Mouse (Mus musculus): Measurements from ENCODE around the gene Usp25. TPM values are rescaled to one million over a fixed set of nuclear protein-coding genes. Genes with fewer than 3 reads are reported as not detected.

Gene Usp25
- 29.7 and 35.5 TPM in 2 replicates for polyA plus RNA-seq (2012; rRNA removed)

- H3K4me3 ChIP-seq (ENCODE audit: control insufficient read depth, insufficient read depth, low read length), result peak within 1 kb of the TSS; percentile 85
- peak within 1 kb of the TSS; percentile 35; the same call in 1 of the 2 replicates for H3K27ac ChIP-seq (ENCODE audit: control insufficient read depth, insufficient read depth, low read length)
- peaks cover 14% of the 10 kb centered on the region for H3K4me1 ChIP-seq (replicated peaks; ENCODE audit: control insufficient read depth, insufficient read depth, low read length)
- TF ChIP-seq POLR2A (IDR thresholded peaks at IDR 0.05; ENCODE audit: control insufficient read depth, extremely low read depth, insufficient read depth, low read length, poor library complexity) (no peak), CTCF (IDR thresholded peaks at IDR 0.05; ENCODE audit: borderline replicate concordance, control insufficient read depth, extremely low read depth, insufficient read depth, low read length, poor library complexity) (no peak)
- H3K36me3 ChIP-seq (ENCODE audit: control insufficient read depth, insufficient read depth, low read length), result no peaks in the 10 kb centered on the region
- WGBS, result under 1% methylated on average over 113 of the region's 126 CpGs
- H3K27me3 ChIP-seq (ENCODE audit: control insufficient read depth, insufficient read depth, low read length), result no peaks in the 10 kb centered on the region
- peak; percentile 94 for DNase-seq
Measured at GRCm38 (mm10) chr16:77013427-77014320, at the start of gene Usp25. Usp25 (plus strand) TSS chr16:77013706.

DNA sequence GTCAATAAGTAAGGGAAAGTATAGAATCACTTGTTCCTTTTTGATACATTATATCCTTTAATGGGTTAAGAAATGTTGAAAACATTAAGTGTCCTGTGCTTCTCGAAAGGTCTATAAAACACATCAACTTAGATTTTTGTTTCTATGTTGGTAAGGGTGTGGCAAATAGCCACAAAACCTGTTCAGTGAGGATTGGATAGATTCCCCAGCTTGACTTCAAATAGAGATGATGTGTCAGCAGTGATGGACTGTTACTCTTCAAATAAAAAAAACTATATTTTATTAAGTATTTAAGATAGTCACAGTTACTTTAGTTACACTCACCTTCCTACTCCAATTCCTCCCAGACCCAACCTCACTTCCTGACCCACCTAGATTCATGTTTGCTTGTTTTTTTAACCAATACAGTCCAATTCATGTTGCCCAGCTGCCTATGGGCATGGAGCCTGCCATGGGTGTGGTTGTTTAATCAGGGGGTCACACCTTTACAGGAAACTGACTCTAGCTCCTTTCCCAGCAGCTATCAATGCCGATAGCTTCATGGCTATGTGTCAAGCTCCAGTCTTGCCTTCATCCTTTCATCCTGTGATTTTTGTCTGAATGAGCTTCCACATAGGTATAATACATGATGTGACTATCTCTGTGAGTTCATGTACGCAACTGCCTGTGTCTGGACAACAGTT lies 45.8 kb upstream of the Usp25 start:
- Histone ChIP-seq H3K4me3 (ENCODE audit: control insufficient read depth, insufficient read depth, low read length) (no peak overlapping the region), H3K36me3 (ENCODE audit: control insufficient read depth, insufficient read depth, low read length) (no peaks in the 10 kb centered on the region), H3K27ac (ENCODE audit: control insufficient read depth, insufficient read depth, low read length) (no peak overlapping the region), H3K4me1 (replicated peaks; ENCODE audit: control insufficient read depth, insufficient read depth, low read length) (no peaks in the 10 kb centered on the region), H3K27me3 (ENCODE audit: control insufficient read depth, insufficient read depth, low read length) (no peaks in the 10 kb centered on the region)
- DNase-seq, result no peak
- 93% methylated on average over 3 of the region's 3 CpGs for WGBS
- TF ChIP-seq POLR2A (IDR thresholded peaks at IDR 0.05; ENCODE audit: control insufficient read depth, extremely low read depth, insufficient read depth, low read length, poor library complexity) (no peak), CTCF (IDR thresholded peaks at IDR 0.05; ENCODE audit: borderline replicate concordance, control insufficient read depth, extremely low read depth, insufficient read depth, low read length, poor library complexity) (no peak)

- TF ChIP-seq POLR2A (IDR thresholded peaks at IDR 0.05; ENCODE audit: control insufficient read depth, extremely low read depth, insufficient read depth, low read length, poor library complexity) (no peak), CTCF (IDR thresholded peaks at IDR 0.05; ENCODE audit: borderline replicate concordance, control insufficient read depth, extremely low read depth, insufficient read depth, low read length, poor library complexity) (no peak)
- Histone ChIP-seq H3K4me1 (replicated peaks; ENCODE audit: control insufficient read depth, insufficient read depth, low read length) (no peaks in the 10 kb centered on the region), H3K36me3 (ENCODE audit: control insufficient read depth, insufficient read depth, low read length) (no peaks in the 10 kb centered on the region), H3K27me3 (ENCODE audit: control insufficient read depth, insufficient read depth, low read length) (no peaks in the 10 kb centered on the region), H3K4me3 (ENCODE audit: control insufficient read depth, insufficient read depth, low read length) (no peak overlapping the region), H3K27ac (ENCODE audit: control insufficient read depth, insufficient read depth, low read length) (no peak overlapping the region)
- 95% methylated on average over 5 of the region's 5 CpGs for WGBS
- DNase-seq, result no peak
Measured at GRCm38 (mm10) chr16:76971211-76971610, 42.3 kb upstream of the Usp25 start.

GRCm38 (mm10) chr16:76976787-76977430 lies 36.6 kb upstream of the Usp25 start:
- WGBS, result 46% methylated on average over 5 of the region's 5 CpGs
- Histone ChIP-seq H3K36me3 (ENCODE audit: control insufficient read depth, insufficient read depth, low read length) (no peaks in the 10 kb centered on the region), H3K27me3 (ENCODE audit: control insufficient read depth, insufficient read depth, low read length) (no peaks in the 10 kb centered on the region), H3K4me1 (replicated peaks; ENCODE audit: control insufficient read depth, insufficient read depth, low read length) (no peaks in the 10 kb centered on the region), H3K4me3 (ENCODE audit: control insufficient read depth, insufficient read depth, low read length) (no peak overlapping the region), H3K27ac (ENCODE audit: control insufficient read depth, insufficient read depth, low read length) (no peak overlapping the region)
- no peak for TF ChIP-seq CTCF (IDR thresholded peaks at IDR 0.05; ENCODE audit: borderline replicate concordance, control insufficient read depth, extremely low read depth, insufficient read depth, low read length, poor library complexity)
- TF ChIP-seq POLR2A (IDR thresholded peaks at IDR 0.05; ENCODE audit: control insufficient read depth, extremely low read depth, insufficient read depth, low read length, poor library complexity), result no peak
- no peak for DNase-seq

DNA sequence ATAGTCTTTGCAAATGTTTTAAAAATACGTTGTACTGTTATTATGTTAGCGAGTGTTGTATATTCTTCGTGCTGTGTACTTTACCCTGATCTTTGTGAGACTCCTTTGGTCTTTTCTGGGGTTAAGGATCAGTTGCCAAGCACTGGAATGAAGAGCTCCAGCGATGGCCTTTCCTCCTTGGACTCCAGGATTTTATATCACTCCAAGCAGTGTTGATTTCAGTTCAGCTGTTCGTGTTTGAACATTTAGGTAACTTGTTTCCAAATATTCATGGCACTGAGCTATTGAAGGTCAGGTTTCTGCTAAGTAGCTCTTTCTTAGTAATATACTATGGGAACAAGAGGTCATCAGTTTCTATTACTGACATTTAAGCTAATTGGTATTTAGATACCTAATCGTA lies 29.8 kb upstream of the Usp25 start:
- H3K4me3 ChIP-seq (ENCODE audit: control insufficient read depth, insufficient read depth, low read length), result no peak overlapping the region
- H3K4me1 ChIP-seq (replicated peaks; ENCODE audit: control insufficient read depth, insufficient read depth, low read length), result no peaks in the 10 kb centered on the region
- no peak overlapping the region for H3K27ac ChIP-seq (ENCODE audit: control insufficient read depth, insufficient read depth, low read length)
- H3K36me3 ChIP-seq (ENCODE audit: control insufficient read depth, insufficient read depth, low read length), result no peaks in the 10 kb centered on the region
- 94% methylated on average over 6 of the region's 6 CpGs for WGBS
- no peak for DNase-seq
- TF ChIP-seq CTCF (IDR thresholded peaks at IDR 0.05; ENCODE audit: borderline replicate concordance, control insufficient read depth, extremely low read depth, insufficient read depth, low read length, poor library complexity) (no peak), POLR2A (IDR thresholded peaks at IDR 0.05; ENCODE audit: control insufficient read depth, extremely low read depth, insufficient read depth, low read length, poor library complexity) (no peak)
- no peaks in the 10 kb centered on the region for H3K27me3 ChIP-seq (ENCODE audit: control insufficient read depth, insufficient read depth, low read length)

GRCm38 (mm10) chr16:76987711-76988110 lies 25.8 kb upstream of the Usp25 start:
- no peak for DNase-seq
- Histone ChIP-seq H3K27ac (ENCODE audit: control insufficient read depth, insufficient read depth, low read length) (no peak overlapping the region), H3K36me3 (ENCODE audit: control insufficient read depth, insufficient read depth, low read length) (no peaks in the 10 kb centered on the region), H3K4me1 (replicated peaks; ENCODE audit: control insufficient read depth, insufficient read depth, low read length) (no peaks in the 10 kb centered on the region), H3K27me3 (ENCODE audit: control insufficient read depth, insufficient read depth, low read length) (no peaks in the 10 kb centered on the region), H3K4me3 (ENCODE audit: control insufficient read depth, insufficient read depth, low read length) (no peak overlapping the region)
- 98% methylated on average over 4 of the region's 4 CpGs for WGBS
- TF ChIP-seq CTCF (IDR thresholded peaks at IDR 0.05; ENCODE audit: borderline replicate concordance, control insufficient read depth, extremely low read depth, insufficient read depth, low read length, poor library complexity), result no peak
- no peak for TF ChIP-seq POLR2A (IDR thresholded peaks at IDR 0.05; ENCODE audit: control insufficient read depth, extremely low read depth, insufficient read depth, low read length, poor library complexity)

Measured in thymus, adult 2 months (tissue).